Mouse (Mus musculus) lung, adult 2 months (tissue): Measurements from ENCODE around the gene Lsamp.

ENCODE experiments used
- CTCF ChIP-seq: fragments of 200-500 bp; IDR thresholded peaks from 2 replicates; pipeline ENCODE4 v1.5.1; 2011; ENCODE audit warnings: mild to moderate bottlenecking, low read length, control low read depth; ENCODE audit not compliant: insufficient read depth
- POLR2A ChIP-seq: fragments of 200-500 bp; IDR thresholded peaks from 2 replicates; pipeline ENCODE4 v1.6.1; 2011; ENCODE audit warnings: low read depth, mild to moderate bottlenecking, control low read depth, low read length, borderline replicate concordance; ENCODE audit errors: extremely low read depth

DNA sequence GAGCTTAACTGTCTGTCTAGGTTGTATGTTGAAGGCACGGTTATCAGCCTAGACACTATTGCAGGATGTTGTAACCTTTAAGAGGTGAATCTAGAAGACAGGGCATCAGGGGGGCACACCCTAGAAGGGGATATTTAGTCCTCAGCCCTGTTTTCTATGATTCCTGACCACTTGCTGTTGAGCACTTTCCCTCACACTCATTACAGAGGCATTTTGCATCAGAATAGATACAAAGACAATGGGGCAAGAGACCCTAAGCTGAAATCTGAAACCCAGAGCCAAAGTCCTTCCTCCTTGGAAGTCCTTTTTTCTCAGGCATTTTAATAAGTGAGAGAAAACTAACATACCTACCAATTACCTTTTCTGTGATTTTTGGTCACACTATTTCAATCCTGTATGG, 2038.4 kb downstream of the Lsamp start:
- TF ChIP-seq CTCF (no peak), POLR2A (no peak)
